Mouse (Mus musculus) thymus, adult 18-20 months (tissue): ENCODE data around the gene Taf6l.

Experiments
- DNase-seq, 2 experiments: peaks; one replicate each; pipeline ENCODE4 v3.0.0; 2022; ENCODE audit warnings: mixed read lengths in 2 of 2

The Taf6l gene

GRCm38 (mm10) chr19:8789171-8789570 lies 3.0 kb upstream of the Taf6l start:
- no peak for DNase-seq

DNA sequence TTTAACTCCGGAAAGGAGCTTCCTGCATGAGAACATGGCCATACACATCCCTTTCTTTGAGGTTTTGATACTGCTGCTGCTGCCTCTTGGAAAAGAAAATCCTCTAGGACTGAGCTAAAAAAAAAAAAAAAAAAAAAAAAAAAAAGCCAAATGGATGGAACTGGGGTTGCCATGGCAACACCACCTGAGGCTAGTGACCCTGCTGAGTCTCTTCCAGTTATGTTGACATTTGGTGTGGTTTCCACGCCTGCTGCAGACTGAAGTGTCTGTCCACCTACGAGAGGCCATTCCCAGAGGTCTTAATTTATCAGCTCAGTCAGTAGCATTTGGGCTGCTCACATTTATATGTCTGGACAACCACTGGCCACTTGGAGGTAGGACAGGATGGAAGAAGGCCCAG lies 2.3 kb upstream of the Taf6l start:
- DNase-seq: no peak

- DNase-seq: no peak
Measured at GRCm38 (mm10) chr19:8774951-8775421, 11.2 kb downstream of the Taf6l start.

- peak; percentile 92 to 94 for DNase-seq
Measured at GRCm38 (mm10) chr19:8774086-8774835, 12.0 kb downstream of the Taf6l start, which contains the start of gene Tmem179b. Tmem179b (minus strand) TSS chr19:8774467.

DNA sequence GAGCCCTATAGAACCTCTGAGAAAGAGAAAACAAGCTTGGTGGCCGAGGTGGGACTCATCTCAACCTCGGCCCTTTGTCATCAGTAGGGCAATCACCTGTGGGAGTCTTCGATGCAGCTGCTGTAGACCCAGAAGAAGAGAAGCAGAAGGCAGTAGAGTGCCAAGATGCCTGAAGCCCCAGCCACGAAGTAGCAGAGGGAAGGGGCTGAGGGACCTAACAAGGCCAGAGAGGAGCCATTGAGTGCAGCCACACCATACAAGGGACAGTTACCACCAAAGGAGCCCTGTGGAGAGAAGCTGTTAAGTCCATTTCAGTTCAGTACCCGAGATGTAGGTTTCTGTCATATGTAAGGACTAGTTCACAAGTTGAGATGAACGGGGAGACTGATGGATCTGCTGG lies 12.8 kb downstream of the Taf6l start:
- no peak for DNase-seq

- DNase-seq: no peak
Measured at GRCm38 (mm10) chr19:8772996-8773395, 13.2 kb downstream of the Taf6l start.

GRCm38 (mm10) chr19:8770567-8771270 lies 15.5 kb downstream of the Taf6l start, which contains the start of gene Tmem223:
Tmem223 (plus strand) TSS chr19:8770996.
- peak; percentile 64 to 76 for DNase-seq

DNA sequence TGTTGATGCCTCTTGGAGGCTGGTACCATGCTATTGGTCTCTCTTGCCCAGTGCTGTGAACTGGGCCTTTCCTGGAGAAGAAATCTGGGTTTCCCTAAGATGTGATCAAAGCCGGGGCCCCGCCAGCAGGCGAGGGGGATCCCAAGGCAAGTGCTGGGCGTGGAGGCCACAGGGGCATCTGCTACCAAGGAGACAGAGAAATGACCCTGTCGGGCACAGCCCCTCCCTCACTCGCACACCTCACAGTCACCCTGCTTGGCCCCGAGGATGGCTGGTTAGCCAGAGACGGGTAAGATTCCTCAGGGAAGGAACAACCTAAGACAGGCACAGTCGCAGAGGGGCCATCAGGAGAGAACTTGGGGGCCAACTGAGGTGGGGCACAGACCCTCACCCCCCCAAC lies 20.7 kb downstream of the Taf6l start:
- DNase-seq: no peak

GRCm38 (mm10) chr19:8763276-8763675 lies 22.9 kb downstream of the Taf6l start:
- DNase-seq: no peak

DNA sequence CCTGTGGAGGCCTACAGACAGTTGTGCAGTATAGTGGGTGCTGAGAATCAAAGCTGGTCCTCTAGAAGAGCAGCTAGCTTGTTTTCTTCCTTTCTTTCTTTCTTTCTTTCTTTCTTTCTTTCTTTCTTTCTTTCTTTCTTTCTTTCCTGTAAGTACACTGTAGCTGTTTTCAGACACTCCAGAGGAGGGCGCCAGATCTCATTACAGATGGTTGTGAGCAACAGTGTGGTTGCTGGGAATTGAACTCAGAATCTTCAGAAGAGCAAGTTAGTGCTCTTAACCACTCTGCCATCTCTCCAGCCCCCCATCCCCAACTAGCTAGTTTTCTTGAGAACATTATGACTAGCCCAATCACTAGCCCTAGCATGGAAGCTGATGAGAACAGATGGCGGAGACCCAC lies 25.5 kb downstream of the Taf6l start:
- no peak for DNase-seq

DNA sequence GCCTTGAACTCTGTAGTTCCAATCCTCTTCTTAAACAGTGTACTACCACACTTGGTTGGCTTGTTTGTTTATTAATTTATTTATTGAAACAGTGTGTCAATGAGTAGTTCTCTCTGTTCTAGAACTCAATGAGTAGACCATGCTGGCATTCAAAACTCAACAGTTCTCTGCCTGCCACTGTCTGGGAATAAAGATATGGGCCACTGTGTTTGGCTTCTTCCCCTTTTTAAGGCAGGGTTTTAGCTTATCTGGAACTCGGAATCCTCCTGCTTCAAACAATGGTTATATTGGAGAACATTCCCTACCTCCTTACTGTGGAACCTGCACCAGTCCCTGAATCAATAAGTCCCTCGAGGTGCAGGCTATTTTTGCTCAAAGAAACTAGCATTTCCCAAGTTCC lies 27.3 kb downstream of the Taf6l start:
- no peak for DNase-seq

DNA sequence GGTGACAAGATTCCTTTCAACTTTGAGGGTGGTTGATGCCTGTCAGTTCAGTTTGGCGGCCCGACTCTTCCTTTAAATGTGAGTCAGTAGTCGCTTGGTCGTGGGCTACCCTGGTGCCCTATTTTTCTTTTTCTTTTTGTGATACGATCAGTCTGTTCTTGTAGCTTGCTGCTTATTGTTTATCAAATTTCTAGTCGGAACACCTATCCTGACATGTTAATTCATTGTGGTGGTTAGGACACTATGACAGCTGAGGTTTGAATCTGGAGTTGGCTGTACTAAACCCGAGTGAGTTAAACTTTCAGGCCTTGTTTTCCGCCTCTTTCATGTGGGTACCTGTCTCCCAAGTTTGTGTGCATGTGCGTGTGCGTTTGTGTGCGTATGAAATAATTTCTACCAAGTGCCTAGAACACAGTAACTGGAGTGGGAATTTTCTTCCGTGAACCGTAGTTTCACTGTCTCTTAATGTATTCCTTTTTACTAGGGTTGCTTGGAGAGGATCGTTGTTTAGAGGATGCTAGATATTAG lies 28.7 kb downstream of the Taf6l start:
- DNase-seq: no peak

DNA sequence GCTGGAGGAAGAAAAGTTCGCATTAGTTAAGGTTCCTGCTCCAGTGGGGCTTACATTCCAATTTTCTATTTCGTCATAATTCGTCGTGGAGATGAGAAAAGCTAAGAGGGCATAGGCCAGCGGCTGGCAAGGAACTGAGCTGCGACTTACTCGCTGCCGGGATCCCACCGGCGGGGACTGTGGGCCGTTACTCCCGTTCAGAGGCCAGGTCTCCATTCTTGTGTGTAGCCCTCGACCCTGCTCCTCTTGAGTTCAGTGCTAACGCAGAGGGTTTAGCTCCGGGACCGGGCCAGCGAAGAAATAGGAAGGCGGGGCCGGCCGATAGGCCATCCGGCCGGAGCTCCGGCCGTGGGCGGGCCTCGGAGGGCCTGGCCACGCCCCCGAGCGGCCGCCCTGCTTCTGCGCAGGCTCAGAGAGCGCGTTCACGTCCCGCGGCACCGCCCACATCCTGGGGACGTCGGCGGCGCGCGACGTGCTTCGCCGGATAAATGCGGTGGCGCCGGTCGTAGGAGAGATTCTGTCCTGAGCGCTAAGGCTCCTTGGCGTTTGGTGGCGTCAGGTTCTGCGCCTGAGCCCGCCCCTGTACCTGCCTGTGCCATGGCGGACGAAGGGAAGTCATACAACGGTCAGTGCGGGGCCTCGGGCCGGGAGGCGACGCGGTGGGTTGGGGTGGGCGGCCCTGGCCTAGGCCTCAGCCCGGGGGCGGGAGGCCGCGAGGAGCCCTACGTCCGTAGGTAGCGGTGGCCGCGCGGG lies 29.4 kb downstream of the Taf6l start, which contains the start of gene Nxf1:
Nxf1 (plus strand) TSS at position 439 of the 753 bp plus-strand sequence.
- DNase-seq: peak; percentile 78 to 83

DNA sequence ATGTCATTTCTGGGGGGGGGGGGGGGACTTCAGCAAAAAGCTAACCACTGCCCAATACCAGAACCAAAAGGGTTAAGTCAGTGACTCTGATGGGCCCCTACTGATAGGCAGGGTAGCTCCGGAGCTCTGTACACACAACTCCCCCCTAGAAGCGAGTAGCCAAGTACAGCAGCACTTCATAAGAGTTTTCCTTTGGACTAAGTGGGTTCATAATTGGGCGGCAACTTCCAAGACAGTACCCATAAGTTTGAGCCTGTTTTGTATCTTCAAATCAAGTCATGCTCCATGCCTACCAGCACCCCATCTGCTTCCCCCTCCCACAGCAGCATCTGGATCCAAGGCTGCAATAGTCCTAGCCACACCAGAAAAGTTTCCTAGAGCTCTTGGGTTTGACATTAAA lies 30.6 kb downstream of the Taf6l start:
- DNase-seq: no peak

- DNase-seq: no peak
Measured at GRCm38 (mm10) chr19:8747368-8747767, 38.8 kb downstream of the Taf6l start.

- DNase-seq: no peak
Measured at GRCm38 (mm10) chr19:8745382-8745781, 40.8 kb downstream of the Taf6l start.

DNA sequence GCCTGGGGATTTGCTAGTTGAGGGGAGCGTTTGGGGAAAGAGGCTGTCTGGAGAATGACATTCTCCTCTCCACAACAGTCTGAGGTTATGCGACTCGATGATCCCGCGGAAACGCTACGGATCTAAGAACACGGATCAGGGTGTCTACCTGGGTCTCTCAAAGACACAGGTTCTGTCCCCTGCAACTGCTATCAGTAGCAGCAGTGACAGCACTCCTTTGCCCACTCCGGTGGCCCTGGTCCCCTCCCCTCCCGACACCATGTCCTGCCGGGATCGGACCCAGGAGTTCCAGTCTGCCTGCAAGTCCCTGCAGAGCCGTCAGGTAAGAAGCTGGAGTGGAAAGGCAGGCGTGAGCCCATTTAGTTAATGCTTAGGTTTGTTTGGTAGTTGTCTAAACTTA lies 44.0 kb downstream of the Taf6l start:
- DNase-seq: no peak

DNA sequence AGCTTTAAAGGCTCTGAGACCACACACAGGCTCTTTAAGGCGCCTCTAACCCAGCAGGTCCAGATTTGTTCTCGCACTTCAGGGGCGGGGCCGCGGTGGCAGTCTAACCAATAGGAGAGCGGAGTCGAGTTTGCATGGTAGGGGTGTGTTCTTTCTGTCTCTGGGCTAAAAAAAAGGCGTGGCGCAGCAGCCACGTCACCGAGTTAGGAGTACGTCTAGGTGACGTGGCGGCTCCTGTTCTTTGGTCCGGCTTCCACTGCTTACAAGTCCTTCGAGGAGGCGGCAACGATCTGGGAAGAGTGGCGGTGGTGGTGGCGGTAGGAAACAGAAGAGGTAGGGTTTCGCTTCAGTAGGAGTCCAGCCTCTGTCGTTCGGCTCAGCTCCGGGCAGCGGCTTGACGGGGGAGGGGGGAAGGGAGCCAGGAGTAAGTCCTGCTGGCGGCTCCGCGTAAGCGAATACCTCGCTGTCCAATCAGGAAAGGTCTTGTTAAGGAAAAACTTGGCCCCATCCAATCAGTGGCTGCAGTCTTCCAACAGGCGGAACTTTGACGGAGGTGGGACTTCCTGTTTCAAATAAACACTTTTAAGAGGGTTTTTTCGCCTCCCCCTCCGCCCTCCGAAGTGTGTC lies 44.9 kb downstream of the Taf6l start, which contains the start of gene Stx5a:
Stx5a (plus strand) TSS at position 171 of the 627 bp plus-strand sequence.
- peak; percentile 92 to 95 for DNase-seq

DNA sequence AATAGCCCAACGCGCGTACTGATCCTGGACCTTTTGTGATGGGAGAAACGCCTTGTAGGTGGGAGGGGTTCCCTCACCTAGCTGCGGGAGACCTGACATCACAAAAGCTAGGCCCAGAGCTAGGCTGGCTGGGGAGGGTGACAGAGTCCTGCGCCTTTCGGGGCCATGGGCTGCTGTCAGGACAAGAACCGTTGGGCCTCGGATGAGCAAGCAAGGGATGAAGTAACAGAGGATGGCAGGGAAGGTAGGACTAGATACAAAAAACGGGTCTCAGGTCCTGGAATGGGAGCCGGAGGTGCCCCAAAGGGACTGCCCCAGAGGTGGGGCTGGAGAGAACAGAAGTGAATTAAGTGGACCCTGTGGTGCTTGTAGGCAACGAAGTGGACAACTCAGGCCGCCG lies 45.6 kb downstream of the Taf6l start, which contains the start of gene 1700092M07Rik:
1700092M07Rik (plus strand) TSS at position 116 of the 400 bp plus-strand sequence.
- peak in 1 of 2 experiments; percentile 46 for DNase-seq

- DNase-seq: no peak
Measured at GRCm38 (mm10) chr19:8739646-8740045, 46.6 kb downstream of the Taf6l start.

GRCm38 (mm10) chr19:8738911-8739310 lies 47.3 kb downstream of the Taf6l start:
- no peak for DNase-seq

DNA sequence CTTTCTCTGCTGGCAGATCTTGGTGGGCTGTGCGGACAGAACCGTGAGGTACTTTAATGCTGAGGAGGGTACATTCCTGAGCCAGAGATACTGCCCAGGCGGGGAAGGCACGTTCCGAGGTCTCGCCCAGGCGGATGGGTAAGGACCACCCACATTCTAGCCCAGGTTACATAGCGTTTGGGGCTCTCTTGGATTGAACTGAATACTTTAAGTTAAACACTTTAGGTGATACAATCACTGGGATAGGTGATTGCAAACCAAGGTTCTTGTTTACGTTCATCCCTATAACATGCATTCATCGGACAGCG lies 50.1 kb downstream of the Taf6l start:
- no peak for DNase-seq
